Mouse (Mus musculus): ENCODE measurements at regions not wholly inside any gene's neighbourhood (a gene's known extent, or its start where the extent isn't known, plus 50 kb on each side); places are given as distances from the start of the nearest gene placed in this dataset.

- no peak for TF ChIP-seq CTCF (IDR thresholded peaks at IDR 0.05; ENCODE audit: borderline replicate concordance, insufficient read depth, low read depth, low read length)
- TF ChIP-seq POLR2A (IDR thresholded peaks at IDR 0.05; ENCODE audit: borderline replicate concordance, insufficient read depth, low read length), result no peak
These were observed 2219.2 kb downstream of the 4930444P10Rik start for GRCm38 (mm10) chr1:13873925-13874324.

Measured in cerebellum, adult 2 months (tissue).